ENCODE assay signal across 8 mouse cellular contexts in the genomic region with DNA sequence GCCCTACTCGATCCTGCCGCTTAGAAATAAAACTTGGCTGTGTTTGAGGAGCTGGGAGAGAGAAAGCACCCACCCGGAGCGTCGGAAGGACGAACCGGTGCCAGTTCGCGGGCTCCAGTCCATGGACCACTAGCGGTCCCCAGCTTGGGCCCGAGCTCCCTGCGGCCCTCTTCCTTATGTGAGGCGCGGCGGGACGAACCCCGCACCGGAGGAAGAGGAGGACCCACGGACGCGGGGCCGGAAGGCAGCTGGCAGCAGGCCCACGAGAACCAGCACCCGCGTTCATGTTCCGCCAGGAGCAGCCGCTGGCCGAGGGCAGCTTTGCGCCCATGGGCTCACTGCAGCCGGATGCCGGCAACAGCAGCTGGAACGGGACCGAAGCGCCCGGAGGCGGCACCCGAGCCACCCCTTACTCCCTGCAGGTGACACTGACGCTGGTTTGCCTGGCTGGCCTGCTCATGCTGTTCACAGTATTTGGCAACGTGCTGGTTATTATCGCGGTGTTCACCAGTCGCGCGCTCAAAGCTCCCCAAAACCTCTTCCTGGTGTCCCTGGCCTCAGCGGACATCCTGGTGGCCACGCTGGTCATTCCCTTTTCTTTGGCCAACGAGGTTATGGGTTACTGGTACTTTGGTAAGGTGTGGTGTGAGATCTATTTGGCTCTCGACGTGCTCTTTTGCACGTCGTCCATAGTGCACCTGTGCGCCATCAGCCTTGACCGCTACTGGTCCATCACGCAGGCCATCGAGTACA. TPM values are rescaled to one million over a fixed set of nuclear protein-coding genes. Genes with fewer than 3 reads are reported as not detected.
DNase-seq lines count a peak whose midpoint lies in the region; ATAC-seq and TF ChIP-seq lines count a peak whose summit lies in the region.

No protein-coding gene starts in this region.

- no peak for ATAC-seq in embryonic facial prominence, embryonic 12.5 days (ENCODE audit: insufficient number of reproducible peaks, insufficient read depth, low FRiP score, low TSS enrichment)
- ATAC-seq in hindbrain, embryonic 16.5 days, result no peak
- no peak for ATAC-seq in liver, postnatal 0 days

- intact Hi-C loops in heart, adult 2 months (cut with DNase I), result loop anchor here (2.0 to 10.0 kb wide), 2 partner anchors 1019 to 1161 kb away; no protein-coding TSS in a partner anchor
- intact Hi-C loops in heart, postnatal 25 days (cut with DNase I), result loop anchor here (2.0 to 5.0 kb wide), 3 partner anchors 99 to 1161 kb away; no protein-coding TSS in a partner anchor

- TF ChIP-seq CTCF in heart, adult 2 months (IDR thresholded peaks at IDR 0.05), result no peak
- TF ChIP-seq CTCF in ES-Bruce4 (IDR thresholded peaks at IDR 0.05; ENCODE audit: low read depth, low read length), result no peak
- no peak for TF ChIP-seq CTCF in liver, postnatal 0 days (IDR thresholded peaks at IDR 0.05; ENCODE audit: low read depth)

- no peak overlapping the region for H3K27ac ChIP-seq in heart, adult 2 months
- H3K27ac ChIP-seq in ES-Bruce4 (ENCODE audit: insufficient read depth, low read length), result no peak overlapping the region
- H3K27ac ChIP-seq in embryonic facial prominence, embryonic 12.5 days, result no peak overlapping the region
- H3K27ac ChIP-seq in hindbrain, embryonic 16.5 days (ENCODE audit: low read depth, low read length), result peak overlapping the region; percentile 81
- H3K27ac ChIP-seq in liver, postnatal 0 days (ENCODE audit: low read depth), result no peak overlapping the region

- peak overlapping the region; percentile 56 for H3K4me3 ChIP-seq in heart, adult 2 months
- H3K4me3 ChIP-seq in ES-Bruce4 (ENCODE audit: low read depth, low read length), result peak overlapping the region; percentile 38
- H3K4me3 ChIP-seq in embryonic facial prominence, embryonic 12.5 days, result peak overlapping the region; percentile 49
- peak overlapping the region; percentile 63 for H3K4me3 ChIP-seq in hindbrain, embryonic 16.5 days (ENCODE audit: low read length)
- H3K4me3 ChIP-seq in liver, postnatal 0 days (ENCODE audit: low read depth, low read length), result peak overlapping the region; percentile 55

- 2% methylated on average over 55 of the region's 55 CpGs for WGBS in heart, adult 2 months
- 3% methylated on average over 55 of the region's 55 CpGs for WGBS in embryonic facial prominence, embryonic 12.5 days
- WGBS in hindbrain, embryonic 16.5 days, result 3% methylated on average over 55 of the region's 55 CpGs
- 2% methylated on average over 55 of the region's 55 CpGs for WGBS in liver, postnatal 0 days (ENCODE audit: insufficient replicate concordance)

- peaks cover 25% of the 10 kb centered on the region for H3K27me3 ChIP-seq in heart, adult 2 months (ENCODE audit: control insufficient read depth, insufficient read depth, low read length)
- H3K27me3 ChIP-seq in ES-Bruce4 (ENCODE audit: control insufficient read depth, insufficient read depth, low read length, poor library complexity, severe bottlenecking), result peaks cover 22% of the 10 kb centered on the region
- H3K27me3 ChIP-seq in embryonic facial prominence, embryonic 12.5 days, result peaks cover 56% of the 10 kb centered on the region
- H3K27me3 ChIP-seq in hindbrain, embryonic 16.5 days (replicated peaks; ENCODE audit: control insufficient read depth, insufficient read depth, low read length), result peaks cover 16% of the 10 kb centered on the region
- peaks cover 66% of the 10 kb centered on the region for H3K27me3 ChIP-seq in liver, postnatal 0 days (ENCODE audit: insufficient read depth, low read length)

- H3K79me2 ChIP-seq in heart, adult 2 months (replicated peaks; ENCODE audit: control insufficient read depth, insufficient read depth, low read length), result no peaks in the 10 kb centered on the region

- H3K4me1 ChIP-seq in heart, adult 2 months (ENCODE audit: control insufficient read depth, insufficient read depth, low read length), result 0 out of 2 replicates have a peak, but pooled peaks cover 2% of the 10 kb centered on the region
- H3K4me1 ChIP-seq in ES-Bruce4 (ENCODE audit: control insufficient read depth, insufficient read depth, low read length), result peaks cover 2% of the 10 kb centered on the region
- H3K4me1 ChIP-seq in embryonic facial prominence, embryonic 12.5 days, result peaks cover 26% of the 10 kb centered on the region
- H3K4me1 ChIP-seq in hindbrain, embryonic 16.5 days (ENCODE audit: control insufficient read depth, insufficient read depth, low read depth, low read length), result peaks cover 30% of the 10 kb centered on the region
- H3K4me1 ChIP-seq in liver, postnatal 0 days (ENCODE audit: insufficient read depth), result peaks cover 25% of the 10 kb centered on the region

- H3K9me3 ChIP-seq in ES-Bruce4 (replicated peaks; ENCODE audit: control insufficient read depth, insufficient read depth, low read length, poor library complexity, severe bottlenecking), result no peaks in the 10 kb centered on the region
- H3K9me3 ChIP-seq in embryonic facial prominence, embryonic 12.5 days, result no peaks in the 10 kb centered on the region
- H3K9me3 ChIP-seq in hindbrain, embryonic 16.5 days (ENCODE audit: control insufficient read depth, low read length), result no peaks in the 10 kb centered on the region
- H3K9me3 ChIP-seq in liver, postnatal 0 days (ENCODE audit: low read length), result no peaks in the 10 kb centered on the region

- DNase-seq in heart, adult 2 months, result peak; percentile 20 to 59
- DNase-seq in heart, postnatal 25 days (ENCODE audit: low spot score), result no peak
- DNase-seq in liver, postnatal 0 days, result peak; percentile 29
- DNase-seq in right cerebral cortex, postnatal 4 days, result peak; percentile 46
- no peak for DNase-seq in cerebellum, adult 18-20 months

- H3K36me3 ChIP-seq in heart, adult 2 months (ENCODE audit: control insufficient read depth, insufficient read depth, low read length), result no peaks in the 10 kb centered on the region
- H3K36me3 ChIP-seq in ES-Bruce4 (ENCODE audit: control insufficient read depth, insufficient read depth, low read length, poor library complexity, severe bottlenecking), result no peaks in the 10 kb centered on the region
- H3K36me3 ChIP-seq in embryonic facial prominence, embryonic 12.5 days, result no peaks in the 10 kb centered on the region
- H3K36me3 ChIP-seq in hindbrain, embryonic 16.5 days (ENCODE audit: control insufficient read depth, insufficient read depth, low read length), result no peaks in the 10 kb centered on the region
- no peaks in the 10 kb centered on the region for H3K36me3 ChIP-seq in liver, postnatal 0 days (replicated peaks; ENCODE audit: insufficient read depth, low read length)

- H3K9ac ChIP-seq in heart, adult 2 months (ENCODE audit: low read depth, low read length), result no peak overlapping the region
- no peak overlapping the region for H3K9ac ChIP-seq in ES-Bruce4 (ENCODE audit: low read depth, poor library complexity, severe bottlenecking)
- peak overlapping the region; percentile 15; the same call in 1 of the 2 replicates for H3K9ac ChIP-seq in embryonic facial prominence, embryonic 12.5 days
- peak overlapping the region; percentile 82 for H3K9ac ChIP-seq in hindbrain, embryonic 16.5 days (ENCODE audit: low read depth, low read length)
- no peak overlapping the region; the same call in 1 of the 2 replicates for H3K9ac ChIP-seq in liver, postnatal 0 days (replicated peaks)

- peak overlapping the region; percentile 96 for H3K4me2 ChIP-seq in embryonic facial prominence, embryonic 12.5 days (replicated peaks)
- peak overlapping the region; percentile 97 for H3K4me2 ChIP-seq in hindbrain, embryonic 16.5 days (ENCODE audit: low read length)
- H3K4me2 ChIP-seq in liver, postnatal 0 days (ENCODE audit: low read depth, low read length), result peak overlapping the region; percentile 82

- no peak for TF ChIP-seq POLR2A in heart, adult 2 months (IDR thresholded peaks at IDR 0.05; ENCODE audit: insufficient read depth, low read depth, low read length)
- TF ChIP-seq POLR2A in ES-Bruce4 (IDR thresholded peaks at IDR 0.05; ENCODE audit: insufficient read depth, low read length), result no peak

- TF ChIP-seq EP300 in heart, adult 2 months (IDR thresholded peaks at IDR 0.05; ENCODE audit: insufficient read depth, low read depth, low read length), result no peak
- TF ChIP-seq EP300 in ES-Bruce4 (IDR thresholded peaks at IDR 0.05; ENCODE audit: insufficient read depth, low read depth, low read length), result no peak
- no peak for TF ChIP-seq EP300 in liver, postnatal 0 days (IDR thresholded peaks at IDR 0.05; ENCODE audit: low read depth)

RNA-seq across cellular contexts. Expression of gene Adra2a, which starts 2.2 kb away (rescaled TPM):
- under 1 TPM; 0.23 to 0.25 TPM for total RNA-seq in heart, adult 2 months (2021)
- 0.06 and 0.20 TPM in 2 replicates for polyA plus RNA-seq in heart, adult 2 months (2012; rRNA removed)
- under 1 TPM; 0.20 to 0.36 TPM for total RNA-seq in heart, postnatal 25 days (2021)
- polyA plus RNA-seq in ES-Bruce4 (2011; ENCODE audit: insufficient read depth, insufficient read length, low read depth, missing spikeins), result not detected in 2 replicates
- 2.2 and 2.3 TPM in 2 replicates for polyA plus RNA-seq in embryonic facial prominence, embryonic 12.5 days (2016; fragmentation: Nextera tagmentation; extraction: Ambion mirVana)
- polyA plus RNA-seq in hindbrain, embryonic 16.5 days (2015; fragmentation: Nextera tagmentation; extraction: Ambion mirVana), result 3.8 and 4.1 TPM in 2 replicates
- polyA plus RNA-seq in liver, postnatal 0 days (2015; fragmentation: Nextera tagmentation; extraction: Ambion mirVana), result 0.19 and 0.21 TPM in 2 replicates

Comparison
In these comparisons a context has a peak if more than half of its experiments do, and no peak if none do; other contexts are left out.
1. DNase-seq: peak in heart, adult 2 months (2 of 2), liver, postnatal 0 days (single experiment) and right cerebral cortex, postnatal 4 days (single experiment); none in heart, postnatal 25 days (single experiment) and cerebellum, adult 18-20 months (0 of 2).
2. H3K9ac ChIP-seq: peak in embryonic facial prominence, embryonic 12.5 days (single experiment) and hindbrain, embryonic 16.5 days (single experiment); none in heart, adult 2 months (single experiment), ES-Bruce4 (single experiment) and liver, postnatal 0 days (single experiment).
3. Peak in every context shown above with its lines, with median percentiles within 50 percentile points of each other: H3K4me3 ChIP-seq and H3K4me2 ChIP-seq.